Mouse (Mus musculus) thymus, adult 2 months (tissue): ENCODE results near the gene Echdc1. TPM values are rescaled to one million over a fixed set of nuclear protein-coding genes. Genes with fewer than 3 reads are reported as not detected.

Source experiments
- DNase-seq: peaks from one replicate; pipeline ENCODE4 v3.0.0; 2021
- H3K27ac ChIP-seq: fragments of 200-500 bp; 2 replicates; pipeline ENCODE4 v1.5.1; 2012; ENCODE audit warnings: low read length, control low read depth; ENCODE audit not compliant: control insufficient read depth, insufficient read depth
- H3K27me3 ChIP-seq: fragments of 200-500 bp; 2 replicates; pipeline ENCODE4 v1.6.1; 2012; ENCODE audit warnings: mild to moderate bottlenecking, low read length, moderate library complexity, mixed read lengths; ENCODE audit not compliant: control insufficient read depth, insufficient read depth
- H3K36me3 ChIP-seq: fragments of 200-500 bp; 2 replicates; pipeline ENCODE4 v1.6.1; 2012; ENCODE audit warnings: mild to moderate bottlenecking, low read length, moderate library complexity; ENCODE audit not compliant: control insufficient read depth, insufficient read depth
- H3K4me1 ChIP-seq: fragments of 200-500 bp; replicated peaks from 2 replicates; pipeline ENCODE4 v1.6.1; 2012; ENCODE audit warnings: low read length; ENCODE audit not compliant: control insufficient read depth, insufficient read depth
- H3K4me3 ChIP-seq: fragments of 200-500 bp; 2 replicates; pipeline ENCODE4 v1.5.1; 2012; ENCODE audit warnings: mild to moderate bottlenecking, low read length, control low read depth, moderate library complexity; ENCODE audit not compliant: control insufficient read depth, insufficient read depth
- CTCF ChIP-seq: fragments of 200-500 bp; IDR thresholded peaks from 2 replicates; pipeline ENCODE4 v1.5.1; 2012; ENCODE audit warnings: mild to moderate bottlenecking, control low read depth, low read length, moderate library complexity, borderline replicate concordance; ENCODE audit not compliant: control insufficient read depth, poor library complexity, insufficient read depth; ENCODE audit errors: extremely low read depth
- POLR2A ChIP-seq: fragments of 200-500 bp; IDR thresholded peaks from 2 replicates; pipeline ENCODE4 v1.6.1; 2012; ENCODE audit warnings: mild to moderate bottlenecking, low read length, control low read depth, moderate library complexity; ENCODE audit not compliant: control insufficient read depth, poor library complexity, insufficient read depth; ENCODE audit errors: extremely low read depth
- WGBS: fragments of 180-500 bp; shearing (Covaris S2); methylation state at CpG from one replicate; pipeline ENCODE4 v1.1.7; 2018; 5-methylcytosine and 5-hydroxymethylcytosine counted together
- polyA plus RNA-seq: library from polyadenylated mRNA; depleted of rRNA; stranded (reverse); fragments of >200 nt; gene quantifications from 2 replicates; pipeline ENCODE4 v1.2.3, GENCODE M21; 2012

Echdc1 gene
- polyA plus RNA-seq, 1 experiment = 4.8 TPM

- 99% methylated on average over 2 of the region's 2 CpGs for WGBS
- Histone ChIP-seq H3K27me3 (no peaks in the 10 kb centered on the region), H3K4me3 (no peak overlapping the region), H3K36me3 (no peaks in the 10 kb centered on the region), H3K4me1 (no peaks in the 10 kb centered on the region), H3K27ac (no peak overlapping the region)
- TF ChIP-seq CTCF (no peak), POLR2A (no peak)
- no peak for DNase-seq
Measured at GRCm38 (mm10) chr10:29324817-29325216, 11.9 kb downstream of the Echdc1 start.

GRCm38 (mm10) chr10:29333836-29334235, 20.9 kb downstream of the Echdc1 start:
- no peak for TF ChIP-seq POLR2A
- no peak for TF ChIP-seq CTCF
- no peaks in the 10 kb centered on the region for H3K4me1 ChIP-seq
- 80% methylated on average over 4 of the region's 4 CpGs for WGBS
- H3K4me3 ChIP-seq = no peak overlapping the region
- H3K36me3 ChIP-seq = no peaks in the 10 kb centered on the region
- H3K27ac ChIP-seq = no peak overlapping the region
- DNase-seq = no peak
- H3K27me3 ChIP-seq = no peaks in the 10 kb centered on the region

- 50% methylated on average over 4 of the region's 4 CpGs for WGBS
- peak; percentile 66 for DNase-seq
Measured at GRCm38 (mm10) chr10:29338355-29339056, 25.5 kb downstream of the Echdc1 start.

GRCm38 (mm10) chr10:29344232-29344631, 31.3 kb downstream of the Echdc1 start:
- H3K36me3 ChIP-seq = peaks cover 40% of the 10 kb centered on the region
- H3K4me1 ChIP-seq = no peaks in the 10 kb centered on the region
- H3K27me3 ChIP-seq = no peaks in the 10 kb centered on the region
- no peak for TF ChIP-seq CTCF
- no peak for TF ChIP-seq POLR2A
- no peak for DNase-seq
- WGBS = over 99% methylated on average over 4 of the region's 4 CpGs
- no peak overlapping the region for H3K27ac ChIP-seq
- no peak overlapping the region for H3K4me3 ChIP-seq

More at GRCm38 (mm10) chr10:29338355-29339056, 25.5 kb downstream of the Echdc1 start:
- TF ChIP-seq POLR2A (no peak), CTCF (no peak)
- no peak overlapping the region for H3K4me3 ChIP-seq
- no peaks in the 10 kb centered on the region for H3K4me1 ChIP-seq
- no peaks in the 10 kb centered on the region for H3K36me3 ChIP-seq
- no peak overlapping the region for H3K27ac ChIP-seq
- no peaks in the 10 kb centered on the region for H3K27me3 ChIP-seq

- DNase-seq = no peak
- Histone ChIP-seq H3K36me3 (peaks cover 47% of the 10 kb centered on the region), H3K4me1 (no peaks in the 10 kb centered on the region), H3K4me3 (no peak overlapping the region), H3K27ac (no peak overlapping the region), H3K27me3 (no peaks in the 10 kb centered on the region)
- 97% methylated on average over 7 of the region's 7 CpGs for WGBS
- TF ChIP-seq POLR2A (no peak), CTCF (no peak)
Measured at GRCm38 (mm10) chr10:29346638-29347037, 33.7 kb downstream of the Echdc1 start.

- Histone ChIP-seq H3K27ac (no peak overlapping the region), H3K27me3 (no peaks in the 10 kb centered on the region), H3K36me3 (peaks cover 41% of the 10 kb centered on the region), H3K4me3 (no peak overlapping the region), H3K4me1 (no peaks in the 10 kb centered on the region)
- no peak for TF ChIP-seq POLR2A
- no peak for TF ChIP-seq CTCF
- DNase-seq = no peak
- 99% methylated on average over 2 of the region's 2 CpGs for WGBS
Measured at GRCm38 (mm10) chr10:29351420-29351819, 38.5 kb downstream of the Echdc1 start.
